Mouse (Mus musculus): Measurements from ENCODE around the gene Mier3. TPM values are rescaled to one million over a fixed set of nuclear protein-coding genes. Genes with fewer than 3 reads are reported as not detected.

Mier3 gene
- polyA plus RNA-seq, 1 experiment from 2014 or later = 21.3 TPM

DNA sequence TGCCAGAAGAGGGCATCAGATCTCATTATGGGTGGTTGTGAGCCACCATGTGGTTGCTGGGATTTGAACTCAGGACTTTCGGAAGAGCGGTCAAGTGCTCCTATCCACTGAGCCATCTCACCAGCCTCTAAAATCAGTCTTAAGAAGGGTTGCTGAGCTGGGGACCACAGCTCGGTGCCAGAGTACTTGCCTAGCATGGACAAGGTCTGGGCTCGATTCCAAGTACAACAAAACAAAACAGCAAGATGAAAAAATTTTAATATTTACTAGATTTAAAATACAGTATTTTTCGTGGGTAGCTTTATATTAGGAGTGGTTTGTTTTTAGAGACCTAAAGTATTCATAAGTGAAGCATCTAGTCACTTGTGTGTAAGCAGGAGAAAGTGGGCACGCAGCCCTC is 72.5 kb downstream of the Mier3 start:
- no peak overlapping the region for H3K4me3 ChIP-seq (ENCODE audit: low read length)
- H3K36me3 ChIP-seq (ENCODE audit: control insufficient read depth, insufficient read depth, low read length) = peaks cover 87% of the 10 kb centered on the region
- no peak overlapping the region for H3K4me2 ChIP-seq (ENCODE audit: low read depth, low read length)
- WGBS = 72% methylated on average over 6 of the region's 6 CpGs
- ATAC-seq (ENCODE audit: low read depth) = no peak; the same call in 1 of the 2 replicates
- no peak overlapping the region for H3K27ac ChIP-seq (ENCODE audit: low read length)
- H3K9me3 ChIP-seq (ENCODE audit: control insufficient read depth, low read length) = no peaks in the 10 kb centered on the region
- no peak overlapping the region for H3K9ac ChIP-seq (ENCODE audit: low read length)
- H3K27me3 ChIP-seq (ENCODE audit: control insufficient read depth, insufficient read depth, low read depth, low read length) = no peaks in the 10 kb centered on the region
- H3K4me1 ChIP-seq (replicated peaks; ENCODE audit: control insufficient read depth, insufficient read depth, low read length) = no peaks in the 10 kb centered on the region

DNA sequence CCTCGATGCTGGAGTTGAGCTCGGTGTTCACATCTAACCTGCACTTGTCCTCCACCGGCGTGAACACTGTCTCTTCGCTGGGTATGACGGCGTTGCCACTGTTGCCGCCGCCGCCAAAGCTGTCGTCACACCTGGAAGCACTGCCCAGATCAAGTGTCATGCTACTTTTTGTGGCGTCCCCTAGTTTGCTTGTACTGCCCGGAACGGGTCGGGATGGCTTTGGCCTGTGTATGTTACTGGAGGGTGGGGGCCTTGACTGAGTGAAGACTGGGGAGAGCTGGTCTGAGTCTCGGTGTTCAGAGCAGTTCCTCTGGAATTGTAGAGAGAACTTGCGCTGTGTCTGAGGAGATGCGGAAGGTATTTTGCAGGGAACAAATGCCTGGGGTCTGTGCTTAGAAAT is 74.6 kb downstream of the Mier3 start:
- no peaks in the 10 kb centered on the region for H3K4me1 ChIP-seq (replicated peaks; ENCODE audit: control insufficient read depth, insufficient read depth, low read length)
- no peak overlapping the region for H3K27ac ChIP-seq (ENCODE audit: low read length)
- H3K9ac ChIP-seq (ENCODE audit: low read length) = no peak overlapping the region
- H3K4me2 ChIP-seq (ENCODE audit: low read depth, low read length) = no peak overlapping the region
- peaks cover 83% of the 10 kb centered on the region for H3K36me3 ChIP-seq (ENCODE audit: control insufficient read depth, insufficient read depth, low read length)
- no peaks in the 10 kb centered on the region for H3K9me3 ChIP-seq (ENCODE audit: control insufficient read depth, low read length)
- H3K27me3 ChIP-seq (ENCODE audit: control insufficient read depth, insufficient read depth, low read depth, low read length) = no peaks in the 10 kb centered on the region
- H3K4me3 ChIP-seq (ENCODE audit: low read length) = no peak overlapping the region
- no peak for ATAC-seq (ENCODE audit: low read depth)
- WGBS = 96% methylated on average over 18 of the region's 18 CpGs

DNA sequence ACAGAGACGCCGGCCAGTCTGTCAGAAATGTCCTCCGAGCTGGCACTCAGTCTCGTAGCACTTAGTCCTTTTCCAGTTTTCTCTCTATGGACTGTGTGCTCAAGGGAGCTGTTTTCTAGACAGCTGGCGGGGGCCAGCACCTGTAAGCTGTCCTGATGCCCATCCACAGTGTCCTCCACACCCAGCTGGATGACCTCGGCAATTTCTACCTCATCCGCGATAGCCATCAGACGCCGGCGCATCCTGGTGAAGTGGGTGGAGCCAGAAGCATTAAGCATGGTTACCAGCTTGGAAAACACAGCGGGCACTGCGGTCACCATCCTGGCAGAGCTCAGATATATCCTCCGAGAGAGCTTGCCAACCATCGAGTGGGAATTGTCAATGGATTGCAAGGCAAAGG is 75.2 kb downstream of the Mier3 start:
- H3K27me3 ChIP-seq (ENCODE audit: control insufficient read depth, insufficient read depth, low read depth, low read length) = no peaks in the 10 kb centered on the region
- WGBS = 93% methylated on average over 15 of the region's 15 CpGs
- H3K36me3 ChIP-seq (ENCODE audit: control insufficient read depth, insufficient read depth, low read length) = peaks cover 83% of the 10 kb centered on the region
- no peak overlapping the region for H3K27ac ChIP-seq (ENCODE audit: low read length)
- ATAC-seq (ENCODE audit: low read depth) = no peak
- no peaks in the 10 kb centered on the region for H3K4me1 ChIP-seq (replicated peaks; ENCODE audit: control insufficient read depth, insufficient read depth, low read length)
- H3K9ac ChIP-seq (ENCODE audit: low read length) = no peak overlapping the region
- no peak overlapping the region for H3K4me3 ChIP-seq (ENCODE audit: low read length)
- H3K9me3 ChIP-seq (ENCODE audit: control insufficient read depth, low read length) = no peaks in the 10 kb centered on the region
- H3K4me2 ChIP-seq (ENCODE audit: low read depth, low read length) = no peak overlapping the region

DNA sequence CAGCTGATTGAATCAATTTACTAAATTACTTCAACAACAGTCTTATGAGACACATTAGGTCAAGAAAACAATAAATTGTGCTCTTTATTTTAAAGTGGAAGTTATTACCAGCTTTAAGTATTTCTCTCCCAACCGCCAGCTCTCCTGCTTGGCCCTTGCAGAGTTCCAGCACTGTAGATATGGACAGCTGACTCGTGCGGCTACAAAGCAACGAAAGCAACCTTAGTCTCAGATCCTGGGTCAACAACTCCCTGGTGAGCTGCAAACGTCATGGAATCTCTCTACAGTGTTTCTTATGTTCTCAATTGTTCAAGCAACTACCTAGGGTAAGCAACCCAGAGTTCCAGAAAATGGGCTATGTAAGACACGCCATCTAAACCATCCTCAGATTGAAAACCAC is 76.2 kb downstream of the Mier3 start:
- Histone ChIP-seq H3K4me1 (replicated peaks; ENCODE audit: control insufficient read depth, insufficient read depth, low read length) (no peaks in the 10 kb centered on the region), H3K9me3 (ENCODE audit: control insufficient read depth, low read length) (no peaks in the 10 kb centered on the region), H3K4me2 (ENCODE audit: low read depth, low read length) (no peak overlapping the region), H3K27ac (ENCODE audit: low read length) (no peak overlapping the region), H3K27me3 (ENCODE audit: control insufficient read depth, insufficient read depth, low read depth, low read length) (no peaks in the 10 kb centered on the region), H3K4me3 (ENCODE audit: low read length) (no peak overlapping the region), H3K9ac (ENCODE audit: low read length) (no peak overlapping the region), H3K36me3 (ENCODE audit: control insufficient read depth, insufficient read depth, low read length) (peaks cover 83% of the 10 kb centered on the region)
- ATAC-seq (ENCODE audit: low read depth) = no peak
- 92% methylated on average over 6 of the region's 6 CpGs for WGBS

DNA sequence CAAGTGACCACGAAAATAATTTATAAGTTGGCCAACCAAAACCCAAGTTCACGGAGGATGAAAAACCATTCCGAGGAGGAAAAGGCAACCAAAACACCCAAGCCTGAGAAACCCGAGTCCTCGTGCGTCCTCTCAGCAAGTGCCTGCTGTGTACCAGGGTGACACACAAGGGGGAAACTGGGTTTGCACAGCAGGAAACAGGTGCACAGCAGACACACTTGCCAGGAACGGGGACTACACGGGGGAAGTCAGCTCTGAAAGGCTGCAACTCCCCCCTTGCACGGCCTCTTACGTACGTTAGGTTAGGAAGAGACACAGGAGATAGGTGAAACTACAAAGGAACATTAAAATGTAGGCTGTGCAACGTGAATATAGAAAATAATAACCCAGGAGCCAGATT is 81.7 kb downstream of the Mier3 start:
- 89% methylated on average over 12 of the region's 12 CpGs for WGBS
- H3K4me3 ChIP-seq (ENCODE audit: low read length) = no peak overlapping the region
- peaks cover 74% of the 10 kb centered on the region for H3K36me3 ChIP-seq (ENCODE audit: control insufficient read depth, insufficient read depth, low read length)
- no peaks in the 10 kb centered on the region for H3K4me1 ChIP-seq (replicated peaks; ENCODE audit: control insufficient read depth, insufficient read depth, low read length)
- no peak overlapping the region for H3K27ac ChIP-seq (ENCODE audit: low read length)
- H3K4me2 ChIP-seq (ENCODE audit: low read depth, low read length) = no peak overlapping the region
- no peaks in the 10 kb centered on the region for H3K9me3 ChIP-seq (ENCODE audit: control insufficient read depth, low read length)
- H3K9ac ChIP-seq (ENCODE audit: low read length) = no peak overlapping the region
- H3K27me3 ChIP-seq (ENCODE audit: control insufficient read depth, insufficient read depth, low read depth, low read length) = no peaks in the 10 kb centered on the region
- ATAC-seq (ENCODE audit: low read depth) = no peak

Other genes starting within 250 kb of the Mier3 start
- gene Gpbp1, start 190.9 kb upstream of the Mier3 start, polyA plus RNA-seq (2015; fragmentation: Nextera tagmentation; extraction: Ambion mirVana) = 80.7 and 88.7 TPM in 2 replicates
- gene Gm49496, start 131.0 kb upstream of the Mier3 start, polyA plus RNA-seq (2015; fragmentation: Nextera tagmentation; extraction: Ambion mirVana) = not detected in 2 replicates
- not detected in 2 replicates for gene Gm10198, start 88.2 kb upstream of the Mier3 start, polyA plus RNA-seq (2015; fragmentation: Nextera tagmentation; extraction: Ambion mirVana)
- gene Map3k1, start 128.0 kb downstream of the Mier3 start, polyA plus RNA-seq (2015; fragmentation: Nextera tagmentation; extraction: Ambion mirVana) = 25.8 and 28.3 TPM in 2 replicates

Data from lung, embryonic 16.5 days (tissue).